ENCODE assay signal across 10 mouse cellular contexts in genomic region chr9:50885600-50885987, GRCm38 (mm10). TPM values are rescaled to one million over a fixed set of nuclear protein-coding genes. Genes with fewer than 3 reads are reported as not detected.
DNase-seq lines count a peak whose midpoint lies in the region; ATAC-seq and TF ChIP-seq lines count a peak whose summit lies in the region.
"Had no signal": no experiment of that assay in that cellular context is flagged by ENCODE, and none has a peak within 500 bp of the region (broad histone marks: within the 10 kb centered on the region; RNA-seq: fewer than 3 reads in every experiment).

No protein-coding gene starts in this region.

- DNase-seq in embryonic facial prominence, embryonic 10.5 days (ENCODE audit: low spot score): no peak
- DNase-seq in liver: no peak
- DNase-seq in hindbrain, embryonic 14.5 days (ENCODE audit: low spot score): no peak
- DNase-seq in thymus, adult 18-20 months: no peak
- DNase-seq: right cerebral cortex, postnatal 4 days had no signal

- no peak for TF ChIP-seq CTCF in small intestine, adult 2 months (IDR thresholded peaks at IDR 0.05; ENCODE audit: extremely low read depth, insufficient read length, insufficient replicate concordance, low read depth, low read length)

- H3K9me3 ChIP-seq in embryonic facial prominence, embryonic 12.5 days: no peaks in the 10 kb centered on the region
- H3K9me3 ChIP-seq in embryonic facial prominence, embryonic 10.5 days: no peaks in the 10 kb centered on the region
- H3K9me3 ChIP-seq in liver, embryonic 12.5 days (replicated peaks): no peaks in the 10 kb centered on the region
- H3K9me3 ChIP-seq in hindbrain, embryonic 14.5 days (ENCODE audit: control insufficient read depth, low read length): no peaks in the 10 kb centered on the region

- no peak for ATAC-seq in embryonic facial prominence, embryonic 12.5 days (ENCODE audit: insufficient number of reproducible peaks, insufficient read depth, low FRiP score, low TSS enrichment)
- no peak for ATAC-seq in liver, embryonic 12.5 days
- ATAC-seq in hindbrain, embryonic 14.5 days (ENCODE audit: low FRiP score): no peak
- ATAC-seq in monocyte, adult 5-6 weeks (replicated peaks; ENCODE audit: insufficient number of reproducible peaks, low FRiP score, low TSS enrichment, poor library complexity, severe bottlenecking): no peak
- ATAC-seq: CD4-positive, CD25-positive, alpha-beta regulatory T cell, adult 4 months had no signal

- H3K4me3 ChIP-seq in embryonic facial prominence, embryonic 12.5 days: no peak overlapping the region
- H3K4me3 ChIP-seq in embryonic facial prominence, embryonic 10.5 days: no peak overlapping the region
- H3K4me3 ChIP-seq in liver, embryonic 12.5 days: no peak overlapping the region
- H3K4me3 ChIP-seq in hindbrain, embryonic 14.5 days (replicated peaks; ENCODE audit: low read length): no peak overlapping the region
- no peak overlapping the region for H3K4me3 ChIP-seq in small intestine, adult 2 months (ENCODE audit: low read depth, low read length)

- no peak for TF ChIP-seq POLR2A in small intestine, adult 2 months (IDR thresholded peaks at IDR 0.05; ENCODE audit: low read depth, low read length)

- peaks cover 20% of the 10 kb centered on the region; the same call in 1 of the 2 replicates for H3K36me3 ChIP-seq in embryonic facial prominence, embryonic 12.5 days
- peaks cover 68% of the 10 kb centered on the region for H3K36me3 ChIP-seq in embryonic facial prominence, embryonic 10.5 days (replicated peaks)
- peaks cover 91% of the 10 kb centered on the region for H3K36me3 ChIP-seq in liver, embryonic 12.5 days
- peaks cover 4% of the 10 kb centered on the region for H3K36me3 ChIP-seq in hindbrain, embryonic 14.5 days (replicated peaks; ENCODE audit: control insufficient read depth, insufficient read depth)
- no peaks in the 10 kb centered on the region for H3K36me3 ChIP-seq in small intestine, adult 2 months (ENCODE audit: control insufficient read depth, insufficient read depth, low read length)

- no peak overlapping the region for H3K4me2 ChIP-seq in embryonic facial prominence, embryonic 12.5 days (replicated peaks)
- H3K4me2 ChIP-seq in liver, embryonic 12.5 days: no peak overlapping the region
- H3K4me2 ChIP-seq in hindbrain, embryonic 14.5 days (replicated peaks): no peak overlapping the region

- no peak overlapping the region for H3K9ac ChIP-seq in embryonic facial prominence, embryonic 12.5 days
- no peak overlapping the region for H3K9ac ChIP-seq in liver, embryonic 12.5 days
- H3K9ac ChIP-seq in hindbrain, embryonic 14.5 days: no peak overlapping the region

- no peaks in the 10 kb centered on the region for H3K27me3 ChIP-seq in embryonic facial prominence, embryonic 12.5 days
- H3K27me3 ChIP-seq in embryonic facial prominence, embryonic 10.5 days (replicated peaks; ENCODE audit: low read depth, poor library complexity, severe bottlenecking): no peaks in the 10 kb centered on the region
- H3K27me3 ChIP-seq in liver, embryonic 12.5 days (replicated peaks): no peaks in the 10 kb centered on the region
- H3K27me3 ChIP-seq in hindbrain, embryonic 14.5 days (ENCODE audit: control insufficient read depth, insufficient read depth, low read length): no peaks in the 10 kb centered on the region
- H3K27me3 ChIP-seq in small intestine, adult 2 months (ENCODE audit: control insufficient read depth, insufficient read depth, low read length): no peaks in the 10 kb centered on the region

- H3K4me1 ChIP-seq in embryonic facial prominence, embryonic 12.5 days: peaks cover 35% of the 10 kb centered on the region
- peaks cover 21% of the 10 kb centered on the region for H3K4me1 ChIP-seq in embryonic facial prominence, embryonic 10.5 days
- H3K4me1 ChIP-seq in liver, embryonic 12.5 days: no peaks in the 10 kb centered on the region; the same call in 1 of the 2 replicates
- no peaks in the 10 kb centered on the region for H3K4me1 ChIP-seq in hindbrain, embryonic 14.5 days (replicated peaks; ENCODE audit: control insufficient read depth, insufficient read depth, low read length)
- H3K4me1 ChIP-seq in small intestine, adult 2 months (ENCODE audit: control insufficient read depth, insufficient read depth, insufficient read length, low read length): peaks cover 9% of the 10 kb centered on the region; the same call in 1 of the 2 replicates

- 0 out of 2 replicates have a peak overlapping the region, but pooled peaks have one; percentile 12 for H3K27ac ChIP-seq in embryonic facial prominence, embryonic 12.5 days
- H3K27ac ChIP-seq in embryonic facial prominence, embryonic 10.5 days (replicated peaks): no peak overlapping the region
- peak overlapping the region; percentile 10; the same call in 1 of the 2 replicates for H3K27ac ChIP-seq in liver, embryonic 12.5 days
- peak overlapping the region; percentile 45; the same call in 1 of the 2 replicates for H3K27ac ChIP-seq in hindbrain, embryonic 14.5 days
- H3K27ac ChIP-seq in small intestine, adult 2 months (ENCODE audit: insufficient read depth, low read depth, low read length): peak overlapping the region; percentile 70

- 77% methylated on average over 1 of the region's 1 CpGs for WGBS in embryonic facial prominence, embryonic 12.5 days
- 63% methylated on average over 1 of the region's 1 CpGs for WGBS in embryonic facial prominence, embryonic 10.5 days
- WGBS in liver, embryonic 12.5 days (ENCODE audit: insufficient replicate concordance): 71% methylated on average over 1 of the region's 1 CpGs
- 76% methylated on average over 1 of the region's 1 CpGs for WGBS in hindbrain, embryonic 14.5 days
- 39% methylated on average over 1 of the region's 1 CpGs for WGBS in small intestine, adult 2 months

RNA-seq across cellular contexts. Expression of gene Ppp2r1b, which starts 40.5 kb away (rescaled TPM):
- 96.2 and 96.6 TPM in 2 replicates for polyA plus RNA-seq in embryonic facial prominence, embryonic 12.5 days (2016; fragmentation: Nextera tagmentation; extraction: Ambion mirVana)
- 162 and 178 TPM in 2 replicates for polyA plus RNA-seq in embryonic facial prominence, embryonic 10.5 days (2016; fragmentation: Nextera tagmentation; extraction: Ambion mirVana)
- polyA plus RNA-seq in liver, embryonic 12.5 days (2016; fragmentation: Nextera tagmentation; extraction: Ambion mirVana): 131 and 137 TPM in 2 replicates
- 49.0 and 55.3 TPM in 2 replicates for polyA plus RNA-seq in hindbrain, embryonic 14.5 days (2014; fragmentation: Nextera tagmentation; extraction: Ambion mirVana)
- polyA plus RNA-seq in small intestine, adult 2 months (2012; rRNA removed): 1.6 and 1.9 TPM in 2 replicates
- 19.3 to 41.0 TPM (median 25.7 TPM) in 3 replicates for total RNA-seq in monocyte, adult 5-6 weeks (2017)

Comparison
In these comparisons a context has a peak if more than half of its experiments do, and no peak if none do; other contexts are left out.
1. RNA of gene Ppp2r1b, which starts 40.5 kb away (polyA plus RNA-seq): 162 to 178 TPM in embryonic facial prominence, embryonic 10.5 days, 131 to 137 TPM in liver, embryonic 12.5 days, 96.2 to 96.6 TPM in embryonic facial prominence, embryonic 12.5 days and 49.0 to 55.3 TPM in hindbrain, embryonic 14.5 days; 1.6 to 1.9 TPM in small intestine, adult 2 months; every median in the first group is over 10 times any median in the second.